Mouse (Mus musculus): Measurements from ENCODE around the gene Mrps14. TPM values are rescaled to one million over a fixed set of nuclear protein-coding genes. Genes with fewer than 3 reads are reported as not detected.

Gene Mrps14
- total RNA-seq (2023): 30.6 and 35.8 TPM in 2 replicates

DNA sequence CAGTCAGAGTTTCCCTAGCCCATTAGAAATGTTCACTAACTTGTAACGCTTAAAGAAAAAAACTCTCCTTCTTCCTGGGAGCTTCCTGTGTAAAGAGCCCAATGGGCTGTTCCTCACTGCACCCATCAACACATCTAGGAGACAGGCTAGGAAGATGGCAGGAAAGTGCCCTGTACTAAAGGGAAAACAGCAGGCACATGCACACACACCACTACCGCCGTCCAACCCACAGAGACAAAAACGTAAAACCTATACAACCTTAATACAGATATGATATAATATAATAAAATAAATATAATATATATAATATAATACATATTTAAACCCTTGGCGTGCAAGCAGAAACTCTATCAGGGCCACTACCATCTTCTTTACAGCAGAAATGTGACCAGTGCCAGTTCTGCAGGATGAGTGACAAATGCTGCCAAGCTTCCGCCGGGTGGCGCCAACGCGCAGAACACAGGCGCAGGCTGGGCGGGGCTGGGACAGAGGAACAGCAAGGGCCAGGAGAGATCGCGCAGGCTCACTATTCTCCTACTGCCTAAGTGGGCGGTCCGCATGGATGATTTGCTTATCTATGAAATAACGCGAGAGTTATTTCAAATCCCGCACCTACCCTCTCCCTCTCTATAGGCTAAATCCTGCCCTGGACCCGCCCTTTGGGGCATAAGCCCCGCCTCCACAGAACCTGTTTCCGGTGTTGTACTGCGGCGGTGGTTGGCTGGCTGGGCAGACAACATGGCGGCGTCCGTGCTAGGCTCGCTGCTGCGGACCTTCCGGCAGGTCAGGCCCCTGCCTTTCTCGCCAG is at the start of gene Mrps14:
Gene Mrps14, plus strand, starts transcription at position 687 of the 808 bp plus-strand sequence.

DNA sequence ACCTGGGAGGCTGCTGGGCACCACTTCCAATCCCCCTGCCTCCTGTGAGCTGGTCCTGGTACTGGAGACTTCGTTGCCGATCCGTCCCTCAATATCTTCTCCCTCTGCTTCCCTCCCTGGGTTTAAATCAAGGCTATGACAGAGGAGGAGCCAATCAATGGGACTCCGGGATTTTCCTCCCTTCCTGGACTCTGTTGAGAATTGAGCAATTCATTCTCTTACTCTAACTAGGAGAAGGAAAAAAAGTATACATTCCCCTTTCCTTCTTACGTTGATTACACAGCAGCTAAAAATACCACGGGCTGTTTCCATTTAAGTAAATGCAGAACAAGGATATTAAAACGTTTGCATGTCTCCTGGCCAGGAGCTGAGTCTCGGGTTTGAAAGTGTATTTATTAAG is 41.5 kb upstream of the Mrps14 start, which contains the start of gene Tnn:
Gene Tnn, minus strand, starts transcription at position 101 of the 400 bp plus-strand sequence.

DNA sequence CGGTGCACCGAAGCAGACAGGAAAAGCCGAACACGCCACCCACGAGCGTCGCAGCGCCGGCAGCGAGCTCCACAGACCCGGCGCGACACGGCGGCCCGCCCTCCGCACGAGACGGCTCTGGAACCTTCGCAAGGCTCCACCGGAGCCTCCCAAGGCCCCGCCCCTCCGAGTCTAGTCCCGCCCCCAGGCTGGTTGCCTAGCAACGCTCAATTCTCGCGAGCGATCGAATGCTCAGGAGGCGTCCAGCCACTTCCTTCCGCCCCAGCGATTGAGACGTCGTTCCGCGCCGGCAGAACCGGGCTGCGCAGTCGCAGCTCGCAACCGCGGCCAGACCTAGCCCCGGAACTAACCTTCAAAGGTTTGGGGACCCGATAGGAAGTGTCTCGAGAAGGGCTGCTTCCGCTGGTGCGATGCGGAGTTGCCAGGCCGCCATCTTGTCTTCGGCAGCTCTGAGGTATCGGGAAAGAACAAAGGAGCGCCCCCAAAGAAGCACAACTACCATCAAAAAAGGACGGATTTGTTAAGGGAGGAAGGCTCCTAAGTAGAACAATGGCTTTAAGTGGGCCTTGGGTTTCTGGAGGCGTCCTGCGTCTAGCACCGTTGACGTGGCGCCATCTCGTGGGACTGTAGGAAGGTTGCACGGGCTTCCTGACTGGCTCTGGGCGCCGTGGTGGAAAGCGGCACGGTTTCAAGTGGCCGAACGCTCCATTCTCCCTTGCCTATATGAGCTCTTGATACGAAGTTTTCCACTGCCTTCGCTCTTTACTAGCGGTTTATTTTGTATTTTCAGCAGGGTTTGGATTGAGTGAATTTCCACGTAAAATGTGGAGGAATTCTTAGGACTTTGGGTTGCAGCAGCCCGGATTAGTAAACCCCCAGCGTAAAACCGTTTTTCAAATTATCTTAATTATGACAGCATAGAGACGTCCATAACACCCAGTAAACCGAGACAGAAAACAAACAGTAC is 18.0 kb downstream of the Mrps14 start, which contains the start of gene Cacybp:
Gene Cacybp, minus strand, starts transcription at position 173 of the 967 bp plus-strand sequence.

Other genes with a start within 250 kb of the Mrps14 start
- gene 4930523C07Rik, start 150.8 kb upstream of the Mrps14 start, total RNA-seq (2023): 130 and 154 TPM in 2 replicates
- not detected in 2 replicates for gene Tnn, start 41.6 kb upstream of the Mrps14 start, total RNA-seq (2023)
- gene Cacybp, start 17.7 kb downstream of the Mrps14 start, total RNA-seq (2023): 26.8 TPM in 2 replicates

Measured in neutrophil, adult 65 days (primary cell).